Mouse (Mus musculus) midbrain, postnatal 0 days (tissue): ENCODE data around the gene Stum. TPM values are rescaled to one million over a fixed set of nuclear protein-coding genes. Genes with fewer than 3 reads are reported as not detected.

Experiments used
- ATAC-seq: fragments of 200-750 bp; cut with Nextera tagmentation; 2 replicates; pipeline ENCODE4 v1.8.0; 2017; ENCODE audit warnings: moderate number of reproducible peaks, mild to moderate bottlenecking, moderate TSS enrichment, moderate library complexity; ENCODE audit not compliant: low FRiP score
- DNase-seq: peaks from one replicate; pipeline ENCODE4 v3.0.0-alpha.2; 2015; ENCODE audit warnings: low spot score
- H3K27ac ChIP-seq: fragments of 300-500 bp; sonication (generic); 2 replicates; pipeline ENCODE4 v1.5.1; 2014; ENCODE audit warnings: low read depth, mild to moderate bottlenecking, low read length, mixed read lengths
- H3K27me3 ChIP-seq: fragments of 300-500 bp; sonication (generic); 2 replicates; pipeline ENCODE4 v1.6.1; 2014; ENCODE audit warnings: low read length, control low read depth, mixed read lengths; ENCODE audit not compliant: insufficient read depth
- H3K36me3 ChIP-seq: fragments of 300-500 bp; sonication (generic); 2 replicates; pipeline ENCODE4 v1.6.1; 2014; ENCODE audit warnings: low read length, control low read depth, mixed read lengths; ENCODE audit not compliant: insufficient read depth
- H3K4me1 ChIP-seq: fragments of 300-500 bp; sonication (generic); 2 replicates; pipeline ENCODE4 v1.6.1; 2014; ENCODE audit warnings: mild to moderate bottlenecking, control low read depth, antibody characterized with exemption, low read length, mixed read lengths; ENCODE audit not compliant: insufficient read depth
- H3K4me2 ChIP-seq: fragments of 300-500 bp; sonication (generic); 2 replicates; pipeline ENCODE4 v1.6.1; 2014; ENCODE audit warnings: low read depth, mild to moderate bottlenecking, low read length, mixed read lengths; ENCODE audit not compliant: poor library complexity, severe bottlenecking
- H3K4me3 ChIP-seq: fragments of 300-500 bp; sonication (generic); 2 replicates; pipeline ENCODE4 v1.5.1; 2014; ENCODE audit warnings: low read depth, mild to moderate bottlenecking, low read length, moderate library complexity
- H3K9ac ChIP-seq: fragments of 300-500 bp; sonication (generic); replicated peaks from 2 replicates; pipeline ENCODE4 v1.6.1; 2014; ENCODE audit warnings: mild to moderate bottlenecking, low read length, moderate library complexity, mixed read lengths; ENCODE audit not compliant: poor library complexity, severe bottlenecking
- H3K9me3 ChIP-seq: fragments of 300-500 bp; sonication (generic); 2 replicates; pipeline ENCODE4 v1.6.1; 2016; ENCODE audit warnings: low read length, control low read depth
- CTCF ChIP-seq: IDR thresholded peaks from 2 replicates; pipeline ENCODE4 v1.5.1; 2016; ENCODE audit warnings: antibody characterized with exemption, mild to moderate bottlenecking
- WGBS: fragments of 180-500 bp; shearing (Covaris S2); extraction: QIAGEN DNeasy Blood & Tissue Kit; methylation state at CpG from one replicate; pipeline ENCODE4 v1.1.7; 2014; 5-methylcytosine and 5-hydroxymethylcytosine counted together
- polyA plus RNA-seq: library from polyadenylated mRNA; unstranded; fragments of >200 nt; fragmentation: Nextera tagmentation; extraction: Ambion mirVana; gene quantifications from 2 replicates; pipeline ENCODE4 v1.2.1, GENCODE M21; 2015
- total RNA-seq: library from RNA; depleted of rRNA; stranded (reverse); fragments of >200 nt; gene quantifications from 2 replicates; pipeline ENCODE4 v1.2.3, GENCODE M21; 2014

The Stum gene
- total and polyA plus RNA-seq, 2 experiments from 2014 or later, result 17.8 to 86.7 TPM

GRCm38 (mm10) chr1:180421165-180421909 lies 62.0 kb downstream of the Stum start:
- H3K9me3 ChIP-seq, result no peaks in the 10 kb centered on the region
- no peak overlapping the region for H3K4me3 ChIP-seq
- no peak for TF ChIP-seq CTCF
- peak overlapping the region; percentile 51 for H3K27ac ChIP-seq
- no peak overlapping the region for H3K9ac ChIP-seq
- peaks cover 21% of the 10 kb centered on the region; the same call in 1 of the 2 replicates for H3K4me1 ChIP-seq
- 49% methylated on average over 25 of the region's 25 CpGs for WGBS
- ATAC-seq, result peak; percentile 25
- no peak for DNase-seq
- peak overlapping the region; percentile 24 for H3K4me2 ChIP-seq
- no peaks in the 10 kb centered on the region for H3K27me3 ChIP-seq
- H3K36me3 ChIP-seq, result 0 out of 2 replicates have a peak, but pooled peaks cover 2% of the 10 kb centered on the region

- 14% methylated on average over 8 of the region's 8 CpGs for WGBS
- ATAC-seq (peak; percentile 81), DNase-seq (peak; percentile 89)
- Histone ChIP-seq H3K9ac (no peak overlapping the region), H3K4me3 (no peak overlapping the region), H3K4me2 (no peak overlapping the region), H3K36me3 (0 out of 2 replicates have a peak, but pooled peaks cover 2% of the 10 kb centered on the region), H3K4me1 (peaks cover 21% of the 10 kb centered on the region; the same call in 1 of the 2 replicates), H3K27ac (peak overlapping the region; percentile 51), H3K27me3 (no peaks in the 10 kb centered on the region), H3K9me3 (no peaks in the 10 kb centered on the region)
- TF ChIP-seq CTCF, result peak; percentile 18; the same call in 1 of the 2 replicates
Observed at GRCm38 (mm10) chr1:180420496-180421164, 62.7 kb downstream of the Stum start.

- ATAC-seq, result no peak
- 82% methylated on average over 2 of the region's 2 CpGs for WGBS
Observed at GRCm38 (mm10) chr1:180419059-180419458, 64.2 kb downstream of the Stum start.

GRCm38 (mm10) chr1:180417118-180417517 lies 66.2 kb downstream of the Stum start:
- H3K9me3 ChIP-seq, result no peaks in the 10 kb centered on the region
- no peak overlapping the region for H3K9ac ChIP-seq
- H3K4me3 ChIP-seq, result no peak overlapping the region
- no peak overlapping the region for H3K27ac ChIP-seq
- no peak overlapping the region for H3K4me2 ChIP-seq
- 0 out of 2 replicates have a peak, but pooled peaks cover 2% of the 10 kb centered on the region for H3K36me3 ChIP-seq
- no peaks in the 10 kb centered on the region for H3K27me3 ChIP-seq
- TF ChIP-seq CTCF, result no peak; the same call in 1 of the 2 replicates
- DNase-seq, result no peak
- no peak for ATAC-seq
- WGBS, result 60% methylated on average over 2 of the region's 2 CpGs
- peaks cover 21% of the 10 kb centered on the region; the same call in 1 of the 2 replicates for H3K4me1 ChIP-seq

More at GRCm38 (mm10) chr1:180419059-180419458, 64.2 kb downstream of the Stum start:
- DNase-seq, result no peak
- Histone ChIP-seq H3K4me1 (peaks cover 21% of the 10 kb centered on the region; the same call in 1 of the 2 replicates), H3K9ac (no peak overlapping the region), H3K9me3 (no peaks in the 10 kb centered on the region), H3K27me3 (no peaks in the 10 kb centered on the region), H3K36me3 (0 out of 2 replicates have a peak, but pooled peaks cover 2% of the 10 kb centered on the region), H3K27ac (no peak overlapping the region), H3K4me3 (no peak overlapping the region), H3K4me2 (no peak overlapping the region)
- TF ChIP-seq CTCF, result no peak

- H3K36me3 ChIP-seq, result 0 out of 2 replicates have a peak, but pooled peaks cover 2% of the 10 kb centered on the region
- no peaks in the 10 kb centered on the region for H3K27me3 ChIP-seq
- ATAC-seq (no peak), DNase-seq (no peak)
- no peak overlapping the region for H3K9ac ChIP-seq
- peaks cover 10% of the 10 kb centered on the region; the same call in 1 of the 2 replicates for H3K4me1 ChIP-seq
- no peak overlapping the region for H3K4me2 ChIP-seq
- no peak overlapping the region for H3K27ac ChIP-seq
- no peak for TF ChIP-seq CTCF
- no peak overlapping the region for H3K4me3 ChIP-seq
- 87% methylated on average over 7 of the region's 7 CpGs for WGBS
- H3K9me3 ChIP-seq, result no peaks in the 10 kb centered on the region
Observed at GRCm38 (mm10) chr1:180415836-180416235, 67.5 kb downstream of the Stum start.
